Comparison of ENCODE assay signal across 31 mouse cellular contexts in genomic region chr9:83379661-83380060, GRCm38 (mm10).
DNase-seq lines count a peak whose midpoint lies in the region; ATAC-seq and TF ChIP-seq lines count a peak whose summit lies in the region.
"Had no signal": no experiment of that assay in that cellular context is flagged by ENCODE, and none has a peak within 500 bp of the region (broad histone marks: within the 10 kb centered on the region; RNA-seq: fewer than 3 reads in every experiment).

No protein-coding gene starts in this region.

- H3K9me3 ChIP-seq in heart, embryonic 12.5 days (replicated peaks), result no peaks in the 10 kb centered on the region
- no peaks in the 10 kb centered on the region for H3K9me3 ChIP-seq in midbrain, embryonic 13.5 days
- no peaks in the 10 kb centered on the region for H3K9me3 ChIP-seq in midbrain, embryonic 10.5 days (replicated peaks)
- H3K9me3 ChIP-seq: embryonic facial prominence, embryonic 10.5 days; embryonic facial prominence, embryonic 13.5 days; forebrain, embryonic 13.5 days; heart, embryonic 15.5 days; hindbrain, embryonic 12.5 days; hindbrain, embryonic 15.5 days; intestine, embryonic 15.5 days had no signal

- WGBS in heart, embryonic 12.5 days, result 75% methylated on average over 10 of the region's 10 CpGs
- 72% methylated on average over 10 of the region's 10 CpGs for WGBS in midbrain, embryonic 13.5 days
- 92% methylated on average over 10 of the region's 10 CpGs for WGBS in midbrain, embryonic 10.5 days

- no peak overlapping the region for H3K4me3 ChIP-seq in heart, embryonic 12.5 days
- H3K4me3 ChIP-seq in midbrain, embryonic 13.5 days (replicated peaks), result no peak overlapping the region
- H3K4me3 ChIP-seq in midbrain, embryonic 10.5 days, result no peak overlapping the region
- H3K4me3 ChIP-seq: embryonic facial prominence, embryonic 10.5 days; embryonic facial prominence, embryonic 13.5 days; erythroblast, embryonic 14.5 days; forebrain, embryonic 13.5 days; gastrocnemius, adult 2 months; heart, embryonic 15.5 days; hindbrain, embryonic 12.5 days; hindbrain, embryonic 15.5 days; intestine, embryonic 15.5 days had no signal

- no peaks in the 10 kb centered on the region for H3K36me3 ChIP-seq in heart, embryonic 12.5 days
- no peaks in the 10 kb centered on the region for H3K36me3 ChIP-seq in midbrain, embryonic 13.5 days
- H3K36me3 ChIP-seq in midbrain, embryonic 10.5 days, result no peaks in the 10 kb centered on the region
- H3K36me3 ChIP-seq: embryonic facial prominence, embryonic 10.5 days; embryonic facial prominence, embryonic 13.5 days; heart, embryonic 15.5 days; hindbrain, embryonic 12.5 days; hindbrain, embryonic 15.5 days; intestine, embryonic 15.5 days had no signal

- TF ChIP-seq POLR2A in brain, embryonic 14.5 days (IDR thresholded peaks at IDR 0.05; ENCODE audit: borderline replicate concordance, extremely low read depth, insufficient read depth, insufficient read length, poor library complexity, severe bottlenecking), result no peak

- peak; percentile 17 to 54 for DNase-seq in cerebellum, postnatal 25 days
- DNase-seq in cerebellum, adult 11-12 months, result no peak
- DNase-seq in heart, postnatal 4 days, result peak; percentile 10
- DNase-seq in midbrain, embryonic 10.5 days (ENCODE audit: low spot score), result no peak
- peak; percentile 36 for DNase-seq in brain, embryonic 14.5 days (ENCODE audit: low read depth)
- DNase-seq in thymus, postnatal 36 days, result no peak
- DNase-seq: adrenal gland, adult 8-10 months; adrenal gland, postnatal 25 days; cerebellum, adult 18-20 months; cerebellum, adult 9-11 months; embryo, embryonic 11 days; forebrain, postnatal 0 days; gastrocnemius, adult 2 months; gastrocnemius, postnatal 14 days; heart, adult 11 months; heart, postnatal 10 days; heart, postnatal 36 days; kidney, adult 11 months had no signal

- no peaks in the 10 kb centered on the region for H3K27me3 ChIP-seq in heart, embryonic 12.5 days (replicated peaks)
- no peaks in the 10 kb centered on the region for H3K27me3 ChIP-seq in midbrain, embryonic 13.5 days
- H3K27me3 ChIP-seq in midbrain, embryonic 10.5 days (ENCODE audit: low read depth, poor library complexity, severe bottlenecking), result no peaks in the 10 kb centered on the region
- H3K27me3 ChIP-seq: embryonic facial prominence, embryonic 13.5 days; forebrain, embryonic 13.5 days; heart, embryonic 15.5 days; hindbrain, embryonic 12.5 days; hindbrain, embryonic 15.5 days; intestine, embryonic 15.5 days had no signal

- H3K4me2 ChIP-seq in heart, embryonic 12.5 days, result no peak overlapping the region
- H3K4me2 ChIP-seq in midbrain, embryonic 13.5 days (replicated peaks), result no peak overlapping the region
- H3K4me2 ChIP-seq: embryonic facial prominence, embryonic 13.5 days; forebrain, embryonic 13.5 days; heart, embryonic 11.5 days; heart, embryonic 15.5 days; hindbrain, embryonic 12.5 days; hindbrain, embryonic 15.5 days; intestine, embryonic 15.5 days had no signal

- H3K27ac ChIP-seq in heart, embryonic 12.5 days (ENCODE audit: poor library complexity, severe bottlenecking), result no peak overlapping the region
- H3K27ac ChIP-seq in midbrain, embryonic 13.5 days, result no peak overlapping the region
- no peak overlapping the region for H3K27ac ChIP-seq in midbrain, embryonic 10.5 days (replicated peaks)
- H3K27ac ChIP-seq: embryonic facial prominence, embryonic 10.5 days; embryonic facial prominence, embryonic 13.5 days; forebrain, embryonic 13.5 days; gastrocnemius, adult 2 months; heart, embryonic 15.5 days; hindbrain, embryonic 12.5 days; hindbrain, embryonic 15.5 days; intestine, embryonic 15.5 days had no signal

- H3K4me1 ChIP-seq in heart, embryonic 12.5 days (replicated peaks), result peaks cover 8% of the 10 kb centered on the region; the same call in 1 of the 2 replicates
- no peaks in the 10 kb centered on the region for H3K4me1 ChIP-seq in midbrain, embryonic 13.5 days (replicated peaks)
- H3K4me1 ChIP-seq in midbrain, embryonic 10.5 days, result no peaks in the 10 kb centered on the region
- H3K4me1 ChIP-seq: embryonic facial prominence, embryonic 10.5 days; embryonic facial prominence, embryonic 13.5 days; hindbrain, embryonic 12.5 days; hindbrain, embryonic 15.5 days; intestine, embryonic 15.5 days had no signal

- no peak for ATAC-seq in heart, embryonic 12.5 days (ENCODE audit: insufficient number of reproducible peaks, low FRiP score)
- ATAC-seq in midbrain, embryonic 13.5 days, result 0 out of 2 replicates have a peak, but pooled peaks have one; percentile 3
- ATAC-seq: activated CD4-positive, CD25-positive, alpha-beta regulatory T cell, adult 4 months; CD4-positive, CD25-positive, alpha-beta regulatory T cell, adult 4 months; forebrain, embryonic 13.5 days; forebrain, postnatal 0 days; intestine, embryonic 15.5 days had no signal

- TF ChIP-seq CTCF in brain, embryonic 14.5 days (IDR thresholded peaks at IDR 0.05; ENCODE audit: borderline replicate concordance, extremely low read depth, insufficient read depth, insufficient read length), result no peak

- no peak overlapping the region for H3K9ac ChIP-seq in heart, embryonic 12.5 days
- H3K9ac ChIP-seq in midbrain, embryonic 13.5 days (replicated peaks), result no peak overlapping the region
- H3K9ac ChIP-seq: embryonic facial prominence, embryonic 13.5 days; forebrain, embryonic 13.5 days; forebrain, postnatal 0 days; heart, embryonic 15.5 days; hindbrain, embryonic 12.5 days; hindbrain, embryonic 15.5 days; intestine, embryonic 15.5 days had no signal

Comparison
In these comparisons a context has a peak if more than half of its experiments do, and no peak if none do; other contexts are left out.
1. DNase-seq: peak in cerebellum, postnatal 25 days (2 of 2), heart, postnatal 4 days (single experiment) and brain, embryonic 14.5 days (single experiment); none in cerebellum, adult 11-12 months (single experiment), midbrain, embryonic 10.5 days (single experiment) and thymus, postnatal 36 days (0 of 2).